Mouse (Mus musculus) lung, postnatal 10 days (tissue): ENCODE data around the gene Dcxr.

Experiments
- DNase-seq: peaks from one replicate; pipeline ENCODE4 v3.0.0; 2021

Gene Dcxr

GRCm38 (mm10) chr11:120729432-120730050, 2.5 kb upstream of the Dcxr start:
- peak; percentile 83 for DNase-seq

GRCm38 (mm10) chr11:120728530-120729240, 1.6 kb upstream of the Dcxr start:
- DNase-seq: no peak

GRCm38 (mm10) chr11:120727564-120727963, 483 bp upstream of the Dcxr start:
- no peak for DNase-seq

GRCm38 (mm10) chr11:120726243-120727168, 575 bp downstream of the Dcxr start:
- no peak for DNase-seq

- no peak for DNase-seq
These were observed 3.6 kb downstream of the Dcxr start for GRCm38 (mm10) chr11:120723509-120723908.

- DNase-seq: peak; percentile 36
These were observed 4.2 kb downstream of the Dcxr start for GRCm38 (mm10) chr11:120722761-120723382.

GRCm38 (mm10) chr11:120722067-120722630, 4.9 kb downstream of the Dcxr start:
- DNase-seq: no peak

- DNase-seq: peak; percentile 79
These were observed 5.7 kb downstream of the Dcxr start, which contains the start of gene Rac3 for GRCm38 (mm10) chr11:120721124-120722066. Gene Rac3, plus strand, starts transcription at chr11:120721470.

GRCm38 (mm10) chr11:120720450-120720849, 6.6 kb downstream of the Dcxr start:
- peak; percentile 96 for DNase-seq

- no peak for DNase-seq
These were observed 7.2 kb downstream of the Dcxr start for GRCm38 (mm10) chr11:120719841-120720376.

GRCm38 (mm10) chr11:120719242-120719641, 7.8 kb downstream of the Dcxr start:
- DNase-seq: no peak

GRCm38 (mm10) chr11:120715131-120715530, 11.9 kb downstream of the Dcxr start:
- no peak for DNase-seq

GRCm38 (mm10) chr11:120714546-120714945, 12.5 kb downstream of the Dcxr start:
- DNase-seq: no peak

GRCm38 (mm10) chr11:120713580-120714518, 13.2 kb downstream of the Dcxr start, which contains the start of the genes Cenpx and Lrrc45:
Gene Cenpx, minus strand, starts transcription at chr11:120713738.
Gene Lrrc45, plus strand, starts transcription at chr11:120713925.
- peak; percentile 99 for DNase-seq

GRCm38 (mm10) chr11:120712771-120713568, 14.1 kb downstream of the Dcxr start:
- DNase-seq: peak; percentile 49

GRCm38 (mm10) chr11:120711980-120712604, 15.0 kb downstream of the Dcxr start:
- no peak for DNase-seq

GRCm38 (mm10) chr11:120710672-120711071, 16.4 kb downstream of the Dcxr start:
- DNase-seq: no peak

GRCm38 (mm10) chr11:120709551-120709950, 17.5 kb downstream of the Dcxr start:
- peak; percentile 30 for DNase-seq
